Mouse (Mus musculus) heart, embryonic 15.5 days (tissue): ENCODE data around the gene Nectin4. TPM values are rescaled to one million over a fixed set of nuclear protein-coding genes. Genes with fewer than 3 reads are reported as not detected.

ENCODE experiments used
- ATAC-seq: fragments of 200-750 bp; cut with Nextera tagmentation; replicated peaks from 2 replicates; pipeline ENCODE4 v1.8.0; 2017; ENCODE audit warnings: low read depth, moderate TSS enrichment; ENCODE audit not compliant: insufficient number of reproducible peaks, insufficient read depth, low FRiP score
- H3K27ac ChIP-seq: fragments of 300-500 bp; sonication (generic); 2 replicates; pipeline ENCODE4 v1.5.1; 2015; ENCODE audit warnings: mild to moderate bottlenecking, inconsistent platforms
- H3K27me3 ChIP-seq: fragments of 300-500 bp; sonication (generic); 2 replicates; pipeline ENCODE4 v1.6.1; 2015; ENCODE audit warnings: inconsistent platforms
- H3K36me3 ChIP-seq: fragments of 300-500 bp; sonication (generic); 2 replicates; pipeline ENCODE4 v1.6.1; 2015; ENCODE audit warnings: mild to moderate bottlenecking, inconsistent platforms
- H3K4me1 ChIP-seq: fragments of 300-500 bp; sonication (generic); replicated peaks from 2 replicates; pipeline ENCODE4 v1.6.1; 2015; ENCODE audit warnings: inconsistent platforms
- H3K4me2 ChIP-seq: fragments of 300-500 bp; sonication (generic); 2 replicates; pipeline ENCODE4 v1.6.1; 2015; ENCODE audit warnings: inconsistent platforms, mild to moderate bottlenecking, moderate library complexity
- H3K4me3 ChIP-seq: fragments of 300-500 bp; sonication (generic); 2 replicates; pipeline ENCODE4 v1.5.1; 2015; ENCODE audit warnings: mild to moderate bottlenecking, inconsistent platforms
- H3K9ac ChIP-seq: fragments of 300-500 bp; sonication (generic); 2 replicates; pipeline ENCODE4 v1.6.1; 2015; ENCODE audit warnings: mild to moderate bottlenecking, inconsistent platforms
- H3K9me3 ChIP-seq: fragments of 300-500 bp; sonication (generic); replicated peaks from 2 replicates; pipeline ENCODE4 v1.6.1; 2016; ENCODE audit warnings: inconsistent platforms
- WGBS: fragments of 180-500 bp; shearing (Covaris S2); methylation state at CpG from one replicate; pipeline ENCODE4 v1.1.7; 2015; ENCODE audit warnings: mixed read lengths; 5-methylcytosine and 5-hydroxymethylcytosine counted together
- polyA plus RNA-seq: library from polyadenylated mRNA; unstranded; fragments of >200 nt; fragmentation: Nextera tagmentation; extraction: Ambion mirVana; gene quantifications from 2 replicates; pipeline ENCODE4 v1.2.1, GENCODE M21; 2015

The Nectin4 gene
- polyA plus RNA-seq, 1 experiment from 2014 or later, result 0.26 TPM

GRCm38 (mm10) chr1:171437264-171438013, 67.5 kb downstream of the Nectin4 start, which contains the start of gene F11r:
TSS of gene F11r (plus strand) at chr1:171437535.
- Histone ChIP-seq H3K4me1 (peaks cover 35% of the 10 kb centered on the region), H3K4me3 (peak within 1 kb of the TSS; percentile 63)

More at GRCm38 (mm10) chr1:171437264-171438013, 67.5 kb downstream of the Nectin4 start, which contains the start of gene F11r:
- ATAC-seq, result peak; percentile 72
- H3K9ac ChIP-seq, result peak within 1 kb of the TSS; percentile 67
- no peaks in the 10 kb centered on the region for H3K9me3 ChIP-seq
- H3K4me2 ChIP-seq, result peak within 1 kb of the TSS; percentile 77
- H3K36me3 ChIP-seq, result no peaks in the 10 kb centered on the region
- peak within 1 kb of the TSS; percentile 79 for H3K27ac ChIP-seq
- H3K27me3 ChIP-seq, result no peaks in the 10 kb centered on the region
- WGBS, result 1% methylated on average over 43 of the region's 46 CpGs

Other genes starting within 250 kb of the Nectin4 start
- gene Sdhc, start 219.5 kb upstream of the Nectin4 start, polyA plus RNA-seq, result 525 and 563 TPM in 2 replicates
- gene Mpz, start 219.4 kb upstream of the Nectin4 start, polyA plus RNA-seq, result 0.63 and 1.7 TPM in 2 replicates
- gene Pcp4l1, start 173.8 kb upstream of the Nectin4 start, polyA plus RNA-seq, result 43.0 and 46.4 TPM in 2 replicates
- gene Nr1i3, start 156.1 kb upstream of the Nectin4 start, polyA plus RNA-seq, result 0.33 and 0.35 TPM in 2 replicates
- 55.6 and 57.9 TPM in 2 replicates for gene Tomm40l, start 147.6 kb upstream of the Nectin4 start, polyA plus RNA-seq
- 9.2 and 43.9 TPM in 2 replicates for gene Apoa2, start 145.0 kb upstream of the Nectin4 start, polyA plus RNA-seq
- gene Fcer1g, start 135.7 kb upstream of the Nectin4 start, polyA plus RNA-seq, result 28.0 and 44.6 TPM in 2 replicates
- 5.2 and 6.0 TPM in 2 replicates for gene Adamts4, start 119.7 kb upstream of the Nectin4 start, polyA plus RNA-seq
- 514 and 535 TPM in 2 replicates for gene Ndufs2, start 118.7 kb upstream of the Nectin4 start, polyA plus RNA-seq
- gene B4galt3, start 99.8 kb upstream of the Nectin4 start, polyA plus RNA-seq, result 44.4 and 56.4 TPM in 2 replicates
- 32.7 and 47.2 TPM in 2 replicates for gene Ppox, start 88.9 kb upstream of the Nectin4 start, polyA plus RNA-seq
- 44.9 and 55.6 TPM in 2 replicates for gene Usp21, start 82.1 kb upstream of the Nectin4 start, polyA plus RNA-seq
- 83.6 and 85.0 TPM in 2 replicates for gene Ufc1, start 75.1 kb upstream of the Nectin4 start, polyA plus RNA-seq
- 33.9 and 37.7 TPM in 2 replicates for gene Dedd, start 41.0 kb upstream of the Nectin4 start, polyA plus RNA-seq
- 31.2 and 33.2 TPM in 2 replicates for gene Nit1, start 24.5 kb upstream of the Nectin4 start, polyA plus RNA-seq
- gene Pfdn2, start 24.4 kb upstream of the Nectin4 start, polyA plus RNA-seq, result 77.2 and 91.0 TPM in 2 replicates
- gene Klhdc9, start 9.3 kb upstream of the Nectin4 start, polyA plus RNA-seq, result 0.63 and 0.75 TPM in 2 replicates
- gene Arhgap30, start 18.9 kb downstream of the Nectin4 start, polyA plus RNA-seq, result 1.00 and 5.3 TPM in 2 replicates
- 48.7 and 57.5 TPM in 2 replicates for gene Usf1, start 41.2 kb downstream of the Nectin4 start, polyA plus RNA-seq
- 2.7 and 3.1 TPM in 2 replicates for gene Tstd1, start 48.8 kb downstream of the Nectin4 start, polyA plus RNA-seq
- 63.5 and 66.2 TPM in 2 replicates for gene F11r, start 67.4 kb downstream of the Nectin4 start, polyA plus RNA-seq
- gene Alyref2, start 133.4 kb downstream of the Nectin4 start, polyA plus RNA-seq, result 15.4 and 17.4 TPM in 2 replicates
- not detected in 2 replicates for gene Itln1, start 165.2 kb downstream of the Nectin4 start, polyA plus RNA-seq
- 0.34 and 1.4 TPM in 2 replicates for gene Cd244a, start 189.1 kb downstream of the Nectin4 start, polyA plus RNA-seq
- 0.35 and 1.1 TPM in 2 replicates for gene Ly9, start 237.3 kb downstream of the Nectin4 start, polyA plus RNA-seq